Mouse (Mus musculus) liver, embryonic 11.5 days (tissue): ENCODE measurements around the gene Dok3. TPM values are rescaled to one million over a fixed set of nuclear protein-coding genes. Genes with fewer than 3 reads are reported as not detected.

Experiments
- ATAC-seq: fragments of 200-750 bp; cut with Nextera tagmentation; replicated peaks from 2 replicates; pipeline ENCODE4 v1.8.0; 2017; ENCODE audit warnings: moderate number of reproducible peaks, mild to moderate bottlenecking, moderate TSS enrichment, moderate library complexity; ENCODE audit not compliant: low FRiP score
- DNase-seq: peaks from one replicate; pipeline ENCODE4 v3.0.0-alpha.2; 2017; ENCODE audit warnings: low spot score
- H3K27ac ChIP-seq: fragments of 300-500 bp; sonication (generic); 2 replicates; pipeline ENCODE4 v1.5.1; 2014; ENCODE audit warnings: mild to moderate bottlenecking, low read depth, low read length, control low read depth
- H3K27me3 ChIP-seq: fragments of 300-500 bp; sonication (generic); replicated peaks from 2 replicates; pipeline ENCODE4 v1.6.1; 2014; ENCODE audit warnings: low read length, mixed read lengths; ENCODE audit not compliant: control insufficient read depth, insufficient read depth
- H3K36me3 ChIP-seq: fragments of 300-500 bp; sonication (generic); 2 replicates; pipeline ENCODE4 v1.6.1; 2014; ENCODE audit warnings: mild to moderate bottlenecking, low read length, moderate library complexity, mixed read lengths; ENCODE audit not compliant: control insufficient read depth, insufficient read depth
- H3K4me1 ChIP-seq: fragments of 300-500 bp; sonication (generic); replicated peaks from 2 replicates; pipeline ENCODE4 v1.6.1; 2014; ENCODE audit warnings: low read length, mixed read lengths; ENCODE audit not compliant: control insufficient read depth, insufficient read depth
- H3K4me2 ChIP-seq: fragments of 300-500 bp; sonication (generic); 2 replicates; pipeline ENCODE4 v1.6.1; 2014; ENCODE audit warnings: mild to moderate bottlenecking, control low read depth, moderate library complexity
- H3K4me3 ChIP-seq: fragments of 300-500 bp; sonication (generic); 2 replicates; pipeline ENCODE4 v1.5.1; 2014; ENCODE audit warnings: low read depth, low read length, control low read depth
- H3K9ac ChIP-seq: fragments of 300-500 bp; sonication (generic); 2 replicates; pipeline ENCODE4 v1.6.1; 2014; ENCODE audit warnings: low read depth, low read length, control low read depth
- H3K9me3 ChIP-seq: fragments of 300-500 bp; sonication (generic); 2 replicates; pipeline ENCODE4 v1.6.1; 2016; ENCODE audit warnings: low read length, inconsistent platforms, mixed read lengths; ENCODE audit not compliant: control insufficient read depth
- WGBS: fragments of 180-500 bp; shearing (Covaris S2); extraction: QIAGEN DNeasy Blood & Tissue Kit; methylation state at CpG from one replicate; pipeline ENCODE4 v1.1.7; 2014; 5-methylcytosine and 5-hydroxymethylcytosine counted together
- polyA plus RNA-seq: library from polyadenylated mRNA; unstranded; fragments of >200 nt; fragmentation: Nextera tagmentation; extraction: Ambion mirVana; gene quantifications from 2 replicates; pipeline ENCODE4 v1.2.1, GENCODE M21; 2014

Gene Dok3
- polyA plus RNA-seq, 1 experiment from 2014 or later, result 6.0 TPM

- Histone ChIP-seq H3K4me2 (no peak overlapping the region), H3K27me3 (no peaks in the 10 kb centered on the region), H3K9ac (no peak overlapping the region), H3K36me3 (peaks cover 15% of the 10 kb centered on the region; the same call in 1 of the 2 replicates), H3K4me3 (no peak overlapping the region), H3K4me1 (peaks cover 5% of the 10 kb centered on the region), H3K27ac (no peak overlapping the region), H3K9me3 (no peaks in the 10 kb centered on the region)
- DNase-seq (no peak), ATAC-seq (no peak)
- 91% methylated on average over 15 of the region's 15 CpGs for WGBS
Measured at GRCm38 (mm10) chr13:55549061-55549460, 20.0 kb upstream of the Dok3 start.

GRCm38 (mm10) chr13:55548426-55548825 lies 19.3 kb upstream of the Dok3 start:
- Histone ChIP-seq H3K4me3 (no peak overlapping the region), H3K9me3 (no peaks in the 10 kb centered on the region), H3K4me1 (peaks cover 5% of the 10 kb centered on the region), H3K9ac (no peak overlapping the region), H3K4me2 (no peak overlapping the region), H3K36me3 (peaks cover 14% of the 10 kb centered on the region; the same call in 1 of the 2 replicates), H3K27ac (no peak overlapping the region), H3K27me3 (no peaks in the 10 kb centered on the region)
- DNase-seq (no peak), ATAC-seq (no peak)
- 92% methylated on average over 5 of the region's 5 CpGs for WGBS

GRCm38 (mm10) chr13:55547916-55548315 lies 18.8 kb upstream of the Dok3 start:
- Histone ChIP-seq H3K27me3 (no peaks in the 10 kb centered on the region), H3K36me3 (peaks cover 20% of the 10 kb centered on the region; the same call in 1 of the 2 replicates), H3K4me2 (no peak overlapping the region), H3K4me1 (peaks cover 5% of the 10 kb centered on the region), H3K9me3 (no peaks in the 10 kb centered on the region), H3K9ac (no peak overlapping the region), H3K4me3 (no peak overlapping the region), H3K27ac (no peak overlapping the region)
- 97% methylated on average over 2 of the region's 2 CpGs for WGBS
- ATAC-seq (no peak), DNase-seq (no peak)

DNA sequence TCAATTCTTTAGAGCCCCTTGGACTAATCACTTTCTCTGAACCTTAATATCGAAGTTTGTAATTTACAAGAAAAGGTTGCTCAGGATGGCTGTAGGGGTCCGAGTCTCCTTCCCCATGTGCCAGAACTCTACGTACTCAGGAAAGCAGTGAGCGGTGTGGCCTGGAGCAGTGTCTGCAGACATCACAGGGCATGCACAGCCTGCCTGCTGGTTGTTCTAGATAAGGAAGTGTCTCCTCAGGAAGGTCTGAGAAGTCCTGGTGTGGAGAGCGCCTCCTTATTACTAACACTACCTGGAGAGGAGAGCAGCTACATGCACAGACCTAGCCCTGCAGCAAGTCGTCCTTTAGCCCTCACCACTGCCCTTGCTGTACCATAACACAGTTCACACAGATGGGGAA lies 15.7 kb upstream of the Dok3 start:
- peaks cover 35% of the 10 kb centered on the region for H3K36me3 ChIP-seq
- H3K4me2 ChIP-seq, result no peak overlapping the region
- no peak overlapping the region for H3K4me3 ChIP-seq
- no peak overlapping the region for H3K9ac ChIP-seq
- ATAC-seq, result peak; percentile 94
- H3K27me3 ChIP-seq, result no peaks in the 10 kb centered on the region
- 65% methylated on average over 6 of the region's 6 CpGs for WGBS
- DNase-seq, result no peak
- H3K9me3 ChIP-seq, result no peaks in the 10 kb centered on the region
- peaks cover 8% of the 10 kb centered on the region for H3K4me1 ChIP-seq
- peak overlapping the region; percentile 10; the same call in 1 of the 2 replicates for H3K27ac ChIP-seq

DNA sequence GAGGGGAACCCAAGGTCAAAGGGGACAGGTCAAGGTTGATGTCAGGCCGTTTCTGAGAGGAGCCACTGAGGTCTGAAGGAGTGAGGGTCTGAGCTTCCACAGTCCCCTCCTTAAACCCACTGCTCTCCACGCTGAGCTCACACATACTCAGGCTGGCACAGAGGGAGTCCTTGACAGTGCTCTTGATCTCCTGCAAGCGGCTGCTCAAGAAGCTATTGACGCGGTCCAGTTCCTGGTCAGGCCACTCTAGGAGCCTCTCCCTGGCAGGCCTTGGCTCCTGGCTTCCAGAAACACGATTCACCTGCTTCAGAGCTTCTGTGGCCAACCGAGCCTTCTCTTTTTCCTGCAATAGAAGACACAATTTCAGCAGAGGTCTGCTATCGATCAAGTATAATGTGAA lies 14.4 kb upstream of the Dok3 start:
- 87% methylated on average over 8 of the region's 8 CpGs for WGBS
- no peak overlapping the region for H3K9ac ChIP-seq
- no peak overlapping the region for H3K4me2 ChIP-seq
- H3K27ac ChIP-seq, result no peak overlapping the region
- no peaks in the 10 kb centered on the region for H3K27me3 ChIP-seq
- peaks cover 8% of the 10 kb centered on the region for H3K4me1 ChIP-seq
- no peaks in the 10 kb centered on the region for H3K9me3 ChIP-seq
- ATAC-seq (no peak), DNase-seq (no peak)
- no peak overlapping the region for H3K4me3 ChIP-seq
- H3K36me3 ChIP-seq, result peaks cover 37% of the 10 kb centered on the region

- Histone ChIP-seq H3K4me1 (peaks cover 8% of the 10 kb centered on the region), H3K27ac (no peak overlapping the region), H3K9me3 (no peaks in the 10 kb centered on the region), H3K27me3 (no peaks in the 10 kb centered on the region), H3K36me3 (peaks cover 37% of the 10 kb centered on the region), H3K4me2 (no peak overlapping the region), H3K4me3 (no peak overlapping the region), H3K9ac (no peak overlapping the region)
- no peak for DNase-seq
- ATAC-seq, result no peak
- 88% methylated on average over 4 of the region's 4 CpGs for WGBS
Measured at GRCm38 (mm10) chr13:55542891-55543290, 13.8 kb upstream of the Dok3 start.

- Histone ChIP-seq H3K9ac (no peak overlapping the region), H3K9me3 (no peaks in the 10 kb centered on the region), H3K4me3 (no peak overlapping the region), H3K4me1 (peaks cover 14% of the 10 kb centered on the region), H3K36me3 (peaks cover 37% of the 10 kb centered on the region), H3K4me2 (no peak overlapping the region), H3K27ac (no peak overlapping the region), H3K27me3 (no peaks in the 10 kb centered on the region)
- DNase-seq (no peak), ATAC-seq (no peak)
- WGBS, result 83% methylated on average over 2 of the region's 2 CpGs
Measured at GRCm38 (mm10) chr13:55540933-55541332, 11.8 kb upstream of the Dok3 start.

GRCm38 (mm10) chr13:55536194-55537175 lies 7.4 kb upstream of the Dok3 start, which contains the start of gene Ddx41:
Gene Ddx41, minus strand, starts transcription at chr13:55536658.
- ATAC-seq (peak; percentile 96), DNase-seq (peak; percentile 95)
- Histone ChIP-seq H3K27me3 (no peaks in the 10 kb centered on the region), H3K4me3 (peak within 1 kb of the TSS; percentile 96), H3K4me2 (peak within 1 kb of the TSS; percentile 82), H3K27ac (peak within 1 kb of the TSS; percentile 41), H3K9ac (peak within 1 kb of the TSS; percentile 77), H3K4me1 (peaks cover 19% of the 10 kb centered on the region), H3K9me3 (no peaks in the 10 kb centered on the region), H3K36me3 (peaks cover 42% of the 10 kb centered on the region)
- WGBS, result 1% methylated on average over 70 of the region's 70 CpGs
